In the genomic region with DNA sequence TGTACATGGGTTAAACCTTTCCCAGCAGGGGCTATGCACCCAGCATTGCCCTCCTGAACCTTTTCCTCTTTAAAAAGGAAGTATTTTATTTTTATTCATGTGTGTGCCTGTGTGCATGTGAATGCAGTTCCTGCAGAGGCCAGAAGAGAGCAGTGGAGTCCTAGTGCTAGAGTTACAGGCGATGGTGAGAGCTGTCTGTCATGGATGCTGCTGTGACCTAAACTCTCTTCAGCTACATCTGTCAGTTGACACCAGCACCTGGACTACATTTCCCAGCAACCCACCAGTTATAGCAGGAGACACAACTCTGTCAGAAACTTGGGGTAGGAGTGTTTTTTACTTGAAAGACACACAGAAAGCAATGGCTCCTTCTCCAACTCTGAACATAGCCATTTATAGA, we compare ENCODE assay signal across 11 mouse cellular contexts. TPM values are rescaled to one million over a fixed set of nuclear protein-coding genes. Genes with fewer than 3 reads are reported as not detected.
A peak's percentile ranks its signal among the peaks of the same experiment; 100 is the strongest.
DNase-seq lines count a peak whose midpoint lies in the region; ATAC-seq and TF ChIP-seq lines count a peak whose summit lies in the region.
"Had no signal": no experiment of that assay in that cellular context is flagged by ENCODE, and none has a peak within 500 bp of the region (broad histone marks: within the 10 kb centered on the region; RNA-seq: fewer than 3 reads in every experiment).

No protein-coding gene starts in this region.

- H3K4me2 ChIP-seq in CH12.LX (ENCODE audit: insufficient read depth, low read depth, poor library complexity, severe bottlenecking): no peak overlapping the region
- H3K4me2 ChIP-seq in forebrain, embryonic 15.5 days (replicated peaks): no peak overlapping the region
- H3K4me2 ChIP-seq: hindbrain, embryonic 15.5 days; limb, embryonic 15.5 days had no signal

- H3K79me2 ChIP-seq in CH12.LX (replicated peaks; ENCODE audit: control insufficient read depth, extremely low read depth, insufficient read depth, poor library complexity, severe bottlenecking): no peaks in the 10 kb centered on the region

- DNase-seq in kidney, adult 9 months: peak; percentile 34
- DNase-seq in kidney, adult 8-10 months: no peak
- DNase-seq in CH12.LX (ENCODE audit: extremely low read depth) (peak; percentile 47), ZHBTc4 (ENCODE audit: low read depth, low spot score) (peak; percentile 60)
- DNase-seq in frontal cortex, postnatal 36 days (ENCODE audit: low spot score in 2 of 2): no peak
- no peak for DNase-seq in heart, adult 9 months (ENCODE audit: low spot score in 2 of 2)

- in situ Hi-C loops in CH12.LX (cut with MboI; ENCODE audit: low pct_ligation_motif_present, low pct_unique_long_range_greater_than_20kb, low sequenced_read_pairs): no loop called here

- peak; percentile 74 for TF ChIP-seq RAD21 in CH12.LX (IDR thresholded peaks at IDR 0.05; ENCODE audit: low read depth, low read length)

- 49% methylated on average over 1 of the region's 1 CpGs for WGBS in forebrain, embryonic 15.5 days

- peak; percentile 84 for ATAC-seq in megakaryocyte progenitor cell, adult 5-6 weeks (replicated peaks; ENCODE audit: poor library complexity)
- ATAC-seq in forebrain, embryonic 15.5 days (replicated peaks): no peak

- no peak for TF ChIP-seq POLR2A in CH12.LX (IDR thresholded peaks at IDR 0.05; ENCODE audit: low read depth, low read length)

- no peak for TF ChIP-seq EP300 in CH12.LX (IDR thresholded peaks at IDR 0.05; ENCODE audit: low read length)

- H3K9me3 ChIP-seq in CH12.LX (replicated peaks; ENCODE audit: low read length): no peaks in the 10 kb centered on the region
- H3K9me3 ChIP-seq in forebrain, embryonic 15.5 days: no peaks in the 10 kb centered on the region
- H3K9me3 ChIP-seq: hindbrain, embryonic 15.5 days; limb, embryonic 15.5 days had no signal

- dilution Hi-C loops in CH12.LX (cut with MboI; ENCODE audit: extremely low pct_ligation_motif_present, extremely low pct_unique_long_range_greater_than_20kb, low sequenced_read_pairs): no loop called here

- no peak overlapping the region for H3K9ac ChIP-seq in CH12.LX (ENCODE audit: insufficient read depth, low read depth)
- no peak overlapping the region for H3K9ac ChIP-seq in forebrain, embryonic 15.5 days (replicated peaks)
- H3K9ac ChIP-seq: hindbrain, embryonic 15.5 days; limb, embryonic 15.5 days had no signal

- peaks cover 35 to 89% of the 10 kb centered on the region in 2 experiments for H3K36me3 ChIP-seq in CH12.LX (replicated peaks in 1 of 2; ENCODE audit: control insufficient read depth in 1 of 2, insufficient read depth in 1 of 2, low read length in 1 of 2)
- peaks cover 21% of the 10 kb centered on the region for H3K36me3 ChIP-seq in forebrain, embryonic 15.5 days

- no peaks in the 10 kb centered on the region for H3K27me3 ChIP-seq in CH12.LX (replicated peaks)
- H3K27me3 ChIP-seq in forebrain, embryonic 15.5 days: no peaks in the 10 kb centered on the region
- H3K27me3 ChIP-seq: hindbrain, embryonic 15.5 days; limb, embryonic 15.5 days had no signal

- no peak overlapping the region for H3K4me3 ChIP-seq in CH12.LX (replicated peaks in 1 of 3; ENCODE audit: low read depth in 2 of 3, low read length in 2 of 3, poor library complexity in 1 of 3)
- no peak overlapping the region for H3K4me3 ChIP-seq in forebrain, embryonic 15.5 days
- H3K4me3 ChIP-seq: hindbrain, embryonic 15.5 days; limb, embryonic 15.5 days; myocyte had no signal

- no peaks in the 10 kb centered on the region for H3K4me1 ChIP-seq in CH12.LX (ENCODE audit: control insufficient read depth in 1 of 2, insufficient read depth in 2 of 2)
- no peaks in the 10 kb centered on the region for H3K4me1 ChIP-seq in forebrain, embryonic 15.5 days
- H3K4me1 ChIP-seq: hindbrain, embryonic 15.5 days; limb, embryonic 15.5 days had no signal

- H3K27ac ChIP-seq in CH12.LX (ENCODE audit: insufficient read depth, low read depth): no peak overlapping the region
- H3K27ac ChIP-seq in forebrain, embryonic 15.5 days (replicated peaks): no peak overlapping the region
- H3K27ac ChIP-seq: hindbrain, embryonic 15.5 days; limb, embryonic 15.5 days had no signal

- TF ChIP-seq CTCF in CH12.LX (conservative IDR thresholded peaks at IDR 0.05 in 1 of 2, IDR thresholded peaks at IDR 0.05 in 1 of 2; ENCODE audit: low read depth in 2 of 2, low read length in 2 of 2): peak; percentile 52 to 76

TF ChIP-seq in CH12.LX, 34 proteins besides CTCF, POLR2A, EP300 and RAD21:
- TF ChIP-seq BHLHE40 (IDR thresholded peaks at IDR 0.05; ENCODE audit: low read depth, low read length) (no peak), SMC3 (IDR thresholded peaks at IDR 0.05; ENCODE audit: low read depth, low read length) (peak; percentile 36), CHD2 (IDR thresholded peaks at IDR 0.05; ENCODE audit: low read length) (no peak), IRF4 (IDR thresholded peaks at IDR 0.05; ENCODE audit: low read depth, low read length) (no peak)

RNA-seq across cellular contexts. Expression of a gene that starts 13.7 kb away (rescaled TPM):
- 8.0 and 11.7 TPM in 2 replicates for total RNA-seq in CH12.LX (2012; rRNA removed)
- 7.9 and 8.6 TPM in 2 replicates for total RNA-seq in CH12.LX (2014; rRNA removed)
- polyA plus RNA-seq in CH12.LX (2012; ENCODE audit: insufficient read length, low read depth): 5.1 and 5.4 TPM in 2 replicates
- total RNA-seq in megakaryocyte progenitor cell, adult 5-6 weeks (2015): 4.4 and 7.1 TPM in 2 replicates
- total RNA-seq in megakaryocyte progenitor cell, adult 5-6 weeks (2017): 9.2 and 9.5 TPM in 2 replicates
- polyA plus RNA-seq in forebrain, embryonic 15.5 days (2015; fragmentation: Nextera tagmentation; extraction: Ambion mirVana): 5.2 and 6.7 TPM in 2 replicates

RNA-seq across cellular contexts. Expression of a gene that starts 14.0 kb away (rescaled TPM):
- total RNA-seq in CH12.LX (2012; rRNA removed): 17.3 and 18.1 TPM in 2 replicates
- 17.7 and 22.1 TPM in 2 replicates for total RNA-seq in CH12.LX (2014; rRNA removed)
- polyA plus RNA-seq in CH12.LX (2012; ENCODE audit: insufficient read length, low read depth): 46.9 and 60.3 TPM in 2 replicates
- total RNA-seq in megakaryocyte progenitor cell, adult 5-6 weeks (2015): 26.3 and 29.4 TPM in 2 replicates
- 10.9 and 13.2 TPM in 2 replicates for total RNA-seq in megakaryocyte progenitor cell, adult 5-6 weeks (2017)
- 43.9 and 47.7 TPM in 2 replicates for polyA plus RNA-seq in forebrain, embryonic 15.5 days (2015; fragmentation: Nextera tagmentation; extraction: Ambion mirVana)

RNA-seq across cellular contexts. Expression of a gene that starts 24.6 kb away (rescaled TPM):
- total RNA-seq in CH12.LX (2012; rRNA removed) (1.3 and 1.5 TPM in 2 replicates), CH12.LX (2014; rRNA removed) (0.26 and 0.68 TPM in 2 replicates)
- polyA plus RNA-seq in CH12.LX (2012; ENCODE audit: insufficient read length, low read depth): 3.0 and 3.5 TPM in 2 replicates
- 1.3 and 2.9 TPM in 2 replicates for total RNA-seq in megakaryocyte progenitor cell, adult 5-6 weeks (2015)
- 0.17 and 0.95 TPM in 2 replicates for total RNA-seq in megakaryocyte progenitor cell, adult 5-6 weeks (2017)
- 3.0 and 3.5 TPM in 2 replicates for polyA plus RNA-seq in forebrain, embryonic 15.5 days (2015; fragmentation: Nextera tagmentation; extraction: Ambion mirVana)

RNA-seq across cellular contexts. Expression of a gene that starts 42.1 kb away (rescaled TPM):
- total RNA-seq in CH12.LX (2012; rRNA removed): not detected in 2 replicates
- total RNA-seq in CH12.LX (2014; rRNA removed): not detected in 2 replicates
- polyA plus RNA-seq in CH12.LX (2012; ENCODE audit: insufficient read length, low read depth): not detected in 2 replicates
- not detected in 2 replicates for total RNA-seq in megakaryocyte progenitor cell, adult 5-6 weeks (2015)
- total RNA-seq in megakaryocyte progenitor cell, adult 5-6 weeks (2017): not detected in 2 replicates
- polyA plus RNA-seq in forebrain, embryonic 15.5 days (2015; fragmentation: Nextera tagmentation; extraction: Ambion mirVana): not detected in 2 replicates
- polyA plus RNA-seq: hindbrain, embryonic 15.5 days; limb, embryonic 15.5 days; myocyte had no signal

RNA-seq across cellular contexts. Expression of a gene that starts 52.1 kb away (rescaled TPM):
- total RNA-seq in CH12.LX (2012; rRNA removed) (1.7 and 2.0 TPM in 2 replicates), CH12.LX (2014; rRNA removed) (0.66 and 1.1 TPM in 2 replicates)
- polyA plus RNA-seq in CH12.LX (2012; ENCODE audit: insufficient read length, low read depth): 1.6 and 2.2 TPM in 2 replicates
- total RNA-seq in megakaryocyte progenitor cell, adult 5-6 weeks (2015): 2.7 and 3.4 TPM in 2 replicates
- 4.4 and 8.6 TPM in 2 replicates for total RNA-seq in megakaryocyte progenitor cell, adult 5-6 weeks (2017)
- 30.2 and 32.4 TPM in 2 replicates for polyA plus RNA-seq in forebrain, embryonic 15.5 days (2015; fragmentation: Nextera tagmentation; extraction: Ambion mirVana)

Comparison
In these comparisons a context has a peak if more than half of its experiments do, and no peak if none do; other contexts are left out.
1. DNase-seq: peak in kidney, adult 9 months (single experiment), CH12.LX (single experiment) and ZHBTc4 (single experiment); none in kidney, adult 8-10 months (0 of 2), frontal cortex, postnatal 36 days (0 of 2) and heart, adult 9 months (0 of 2).